Mouse (Mus musculus) CH12.LX (cell line): ENCODE data around the gene Nf1. TPM values are rescaled to one million over a fixed set of nuclear protein-coding genes. Genes with fewer than 3 reads are reported as not detected.
A peak's percentile ranks its signal among the peaks of the same experiment; 100 is the strongest.

Experiments
- DNase-seq: peaks from one replicate; pipeline ENCODE4 v3.0.0-alpha.2; 2013; ENCODE audit errors: extremely low read depth
- H3K27ac ChIP-seq: 2 replicates; pipeline ENCODE4 v1.5.1; 2012; ENCODE audit warnings: low read depth, mild to moderate bottlenecking, control low read depth, moderate library complexity; ENCODE audit not compliant: insufficient read depth
- H3K27me3 ChIP-seq: replicated peaks from 2 replicates; pipeline ENCODE3; 2012; ENCODE audit warnings: inconsistent platforms
- H3K36me3 ChIP-seq, 2 experiments: replicated peaks in 1 of 2; 2 replicates each; pipeline versions ENCODE3 to v1.6.1; 2012; ENCODE audit warnings: inconsistent platforms in 1 of 2, low read length in 1 of 2, mild to moderate bottlenecking in 1 of 2, mixed read lengths in 1 of 2, moderate library complexity in 1 of 2; ENCODE audit not compliant: control insufficient read depth in 1 of 2, insufficient read depth in 1 of 2
- H3K4me1 ChIP-seq, 2 experiments: 2 replicates each; pipeline ENCODE4 v1.6.1; 2012; ENCODE audit warnings: inconsistent platforms in 1 of 2, moderate library complexity in 1 of 2; ENCODE audit not compliant: insufficient read depth in 2 of 2, control insufficient read depth in 1 of 2
- H3K4me2 ChIP-seq: 2 replicates; pipeline ENCODE4 v1.6.1; 2012; ENCODE audit warnings: low read depth, mild to moderate bottlenecking, control low read depth; ENCODE audit not compliant: poor library complexity, insufficient read depth, severe bottlenecking
- H3K4me3 ChIP-seq, 3 experiments: fragments of 150-350 bp in 1 of 3; sonication (generic) in 1 of 3; replicated peaks in 1 of 3; 2 replicates each; pipeline versions ENCODE3 to v1.5.1; 2011 to 2012; ENCODE audit warnings: low read depth in 2 of 3, low read length in 2 of 3, mild to moderate bottlenecking in 2 of 3, moderate library complexity in 2 of 3, control low read depth in 1 of 3, improper control_type of control experiment in 1 of 3, inconsistent platforms in 1 of 3, mixed read lengths in 1 of 3; ENCODE audit not compliant: poor library complexity in 1 of 3
- H3K79me2 ChIP-seq: replicated peaks from 2 replicates; pipeline ENCODE4 v1.6.1; 2012; ENCODE audit warnings: mild to moderate bottlenecking, moderate library complexity; ENCODE audit not compliant: control insufficient read depth, poor library complexity, insufficient read depth, severe bottlenecking; ENCODE audit errors: extremely low read depth
- H3K9ac ChIP-seq: 2 replicates; pipeline ENCODE4 v1.6.1; 2012; ENCODE audit warnings: low read depth, mild to moderate bottlenecking, control low read depth, moderate library complexity; ENCODE audit not compliant: insufficient read depth
- H3K9me3 ChIP-seq: replicated peaks from 2 replicates; pipeline ENCODE3; 2012; ENCODE audit warnings: low read length, inconsistent platforms, mixed read lengths
- BHLHE40 ChIP-seq: IDR thresholded peaks from 2 replicates; pipeline ENCODE4 v1.6.1; 2011; ENCODE audit warnings: mild to moderate bottlenecking, low read depth, low read length, improper control_type of control experiment
- CHD1 ChIP-seq: IDR thresholded peaks from 2 replicates; pipeline ENCODE4 v1.6.1; 2012; ENCODE audit warnings: low read depth, low read length, improper control_type of control experiment, inconsistent platforms
- CHD2 ChIP-seq: IDR thresholded peaks from 2 replicates; pipeline ENCODE4 v1.6.1; 2011; ENCODE audit warnings: low read length, improper control_type of control experiment
- CTCF ChIP-seq, 2 experiments: IDR thresholded peaks in 1 of 2; conservative IDR thresholded peaks in 1 of 2; 2 replicates each; pipeline ENCODE4 v1.5.1; 2011 to 2012; ENCODE audit warnings: low read depth in 2 of 2, low read length in 2 of 2, improper control_type of control experiment in 1 of 2, inconsistent platforms in 1 of 2, mild to moderate bottlenecking in 1 of 2, moderate library complexity in 1 of 2
- E2F4 ChIP-seq: IDR thresholded peaks from 2 replicates; pipeline ENCODE4 v1.6.1; 2011; ENCODE audit warnings: low read depth, low read length, improper control_type of control experiment; ENCODE audit not compliant: insufficient replicate concordance
- ELF1 ChIP-seq: IDR thresholded peaks from 2 replicates; pipeline ENCODE4 v1.6.1; 2014; ENCODE audit warnings: low read depth, mild to moderate bottlenecking, inconsistent platforms, low read length, improper control_type of control experiment
- EP300 ChIP-seq: IDR thresholded peaks from 2 replicates; pipeline ENCODE4 v1.6.1; 2011; ENCODE audit warnings: low read length, improper control_type of control experiment
- ETS1 ChIP-seq: conservative IDR thresholded peaks from 2 replicates; pipeline ENCODE4 v1.6.1; 2012; ENCODE audit warnings: low read depth, mild to moderate bottlenecking, inconsistent platforms, low read length, improper control_type of control experiment, moderate library complexity
- GABPA ChIP-seq: IDR thresholded peaks from 2 replicates; pipeline ENCODE4 v1.6.1; 2012; ENCODE audit warnings: low read depth, low read length, improper control_type of control experiment, inconsistent platforms; ENCODE audit not compliant: insufficient replicate concordance
- HCFC1 ChIP-seq: IDR thresholded peaks from 2 replicates; pipeline ENCODE4 v1.6.1; 2012; ENCODE audit warnings: low read depth, mild to moderate bottlenecking, inconsistent platforms, low read length, improper control_type of control experiment
- IRF4 ChIP-seq: IDR thresholded peaks from 2 replicates; pipeline ENCODE4 v1.6.1; 2014; ENCODE audit warnings: low read depth, mild to moderate bottlenecking, inconsistent platforms, low read length, improper control_type of control experiment
- JUN ChIP-seq: IDR thresholded peaks from 2 replicates; pipeline ENCODE4 v1.6.1; 2011; ENCODE audit warnings: low read depth, mild to moderate bottlenecking, low read length, improper control_type of control experiment, moderate library complexity; ENCODE audit not compliant: insufficient read depth
- JUND ChIP-seq: conservative IDR thresholded peaks from 2 replicates; pipeline ENCODE4 v1.6.1; 2011; ENCODE audit warnings: low read depth, low read length, improper control_type of control experiment
- KAT2A ChIP-seq: IDR thresholded peaks from 2 replicates; pipeline ENCODE4 v1.6.1; 2012; ENCODE audit warnings: low read length, improper control_type of control experiment, inconsistent platforms; ENCODE audit not compliant: insufficient replicate concordance
- MAFK ChIP-seq: IDR thresholded peaks from 2 replicates; pipeline ENCODE4 v1.6.1; 2011; ENCODE audit warnings: low read length, improper control_type of control experiment; ENCODE audit not compliant: insufficient replicate concordance
- MAX ChIP-seq: IDR thresholded peaks from 2 replicates; pipeline ENCODE4 v1.6.1; 2011; ENCODE audit warnings: low read length, improper control_type of control experiment
- MAZ ChIP-seq: IDR thresholded peaks from 2 replicates; pipeline ENCODE4 v1.6.1; 2012; ENCODE audit warnings: low read depth, mild to moderate bottlenecking, inconsistent platforms, low read length, improper control_type of control experiment, moderate library complexity
- MEF2A ChIP-seq: IDR thresholded peaks from 2 replicates; pipeline ENCODE4 v1.6.1; 2014; ENCODE audit warnings: low read depth, mild to moderate bottlenecking, inconsistent platforms, low read length, improper control_type of control experiment, borderline replicate concordance
- MXI1 ChIP-seq: IDR thresholded peaks from 2 replicates; pipeline ENCODE4 v1.6.1; 2011; ENCODE audit warnings: mild to moderate bottlenecking, low read depth, low read length, improper control_type of control experiment
- MYC ChIP-seq: IDR thresholded peaks from 2 replicates; pipeline ENCODE4 v1.6.1; 2011; ENCODE audit warnings: low read depth, mild to moderate bottlenecking, improper control_type of control experiment, low read length
- NELFE ChIP-seq: IDR thresholded peaks from 2 replicates; pipeline ENCODE4 v1.6.1; 2011; ENCODE audit warnings: low read depth, low read length, improper control_type of control experiment
- NRF1 ChIP-seq: IDR thresholded peaks from 2 replicates; pipeline ENCODE4 v1.6.1; 2014; ENCODE audit warnings: low read depth, mild to moderate bottlenecking, inconsistent platforms, low read length, improper control_type of control experiment, moderate library complexity
- PAX5 ChIP-seq: IDR thresholded peaks from 2 replicates; pipeline ENCODE4 v1.6.1; 2012; ENCODE audit warnings: low read length, inconsistent platforms, mixed read lengths
- POLR2A ChIP-seq: IDR thresholded peaks from 2 replicates; pipeline ENCODE4 v1.6.1; 2011; ENCODE audit warnings: low read depth, mild to moderate bottlenecking, improper control_type of control experiment, low read length
- POLR2AphosphoS2 ChIP-seq: IDR thresholded peaks from 2 replicates; pipeline ENCODE4 v1.6.1; 2011; ENCODE audit warnings: low read depth, low read length, improper control_type of control experiment
- RAD21 ChIP-seq: IDR thresholded peaks from 2 replicates; pipeline ENCODE4 v1.6.1; 2011; ENCODE audit warnings: low read depth, mild to moderate bottlenecking, low read length, improper control_type of control experiment, moderate library complexity
- RCOR1 ChIP-seq: conservative IDR thresholded peaks from 2 replicates; pipeline ENCODE4 v1.6.1; 2012; ENCODE audit warnings: low read depth, mild to moderate bottlenecking, inconsistent platforms, low read length, improper control_type of control experiment
- SIN3A ChIP-seq: IDR thresholded peaks from 2 replicates; pipeline ENCODE4 v1.6.1; 2012; ENCODE audit warnings: low read length, improper control_type of control experiment, inconsistent platforms
- SMC3 ChIP-seq: IDR thresholded peaks from 2 replicates; pipeline ENCODE4 v1.6.1; 2011; ENCODE audit warnings: low read depth, low read length, improper control_type of control experiment
- TBP ChIP-seq: conservative IDR thresholded peaks from 2 replicates; pipeline ENCODE4 v1.6.1; 2011; ENCODE audit warnings: low read depth, low read length, improper control_type of control experiment
- TCF12 ChIP-seq: IDR thresholded peaks from 2 replicates; pipeline ENCODE4 v1.6.1; 2014; ENCODE audit warnings: low read depth, mild to moderate bottlenecking, inconsistent platforms, low read length, improper control_type of control experiment
- UBTF ChIP-seq: IDR thresholded peaks from 2 replicates; pipeline ENCODE4 v1.6.1; 2012; ENCODE audit warnings: low read depth, mild to moderate bottlenecking, inconsistent platforms, low read length, improper control_type of control experiment, moderate library complexity
- USF1 ChIP-seq: IDR thresholded peaks from 2 replicates; pipeline ENCODE4 v1.6.1; 2014; ENCODE audit warnings: low read depth, mild to moderate bottlenecking, inconsistent platforms, low read length, improper control_type of control experiment
- USF2 ChIP-seq: conservative IDR thresholded peaks from 2 replicates; pipeline ENCODE4 v1.6.1; 2011; ENCODE audit warnings: low read depth, low read length, improper control_type of control experiment
- ZC3H11A ChIP-seq: IDR thresholded peaks from 2 replicates; pipeline ENCODE4 v1.6.1; 2012; ENCODE audit warnings: low read depth, mild to moderate bottlenecking, inconsistent platforms, low read length, improper control_type of control experiment
- ZKSCAN1 ChIP-seq: IDR thresholded peaks from 2 replicates; pipeline ENCODE4 v1.6.1; 2012; ENCODE audit warnings: low read depth, inconsistent platforms, low read length, improper control_type of control experiment, borderline replicate concordance
- ZMIZ1 ChIP-seq: IDR thresholded peaks from 2 replicates; pipeline ENCODE4 v1.6.1; 2012; ENCODE audit warnings: low read depth, mild to moderate bottlenecking, inconsistent platforms, low read length, improper control_type of control experiment
- ZNF384 ChIP-seq: IDR thresholded peaks from 2 replicates; pipeline ENCODE4 v1.6.1; 2012; ENCODE audit warnings: low read depth, low read length, improper control_type of control experiment, inconsistent platforms
- dilution Hi-C: fragments of 300-500 bp; cut with MboI; formaldehyde crosslinking; loops from 2 replicates; pipeline ENCODE4 v1.14.3; 2020; ENCODE audit warnings: low sequenced_read_pairs; ENCODE audit not compliant: extremely low pct_unique_long_range_greater_than_20kb, extremely low pct_ligation_motif_present
- in situ Hi-C: fragments of 300-500 bp; cut with MboI; formaldehyde crosslinking; loops from 3 replicates; pipeline ENCODE4 v1.14.3; 2019; ENCODE audit warnings: low sequenced_read_pairs, low pct_ligation_motif_present, low pct_unique_long_range_greater_than_20kb, mixed read lengths
- polyA plus RNA-seq: library from polyadenylated mRNA; unstranded; fragments of >175 nt; gene quantifications from 2 replicates; pipeline ENCODE4 v1.2.1, GENCODE M21; 2012; ENCODE audit warnings: low read depth; ENCODE audit not compliant: insufficient read length
- total RNA-seq, 2 experiments: library from RNA; depleted of rRNA; stranded (reverse); fragments of 300-350 nt in 1 of 2; fragments of >200 nt in 1 of 2; gene quantifications; 2 replicates each; pipeline ENCODE4 v1.2.3; 2012 to 2014

Nf1 gene
- total and polyA plus RNA-seq, 3 experiments: 7.3 to 19.5 (median 12.4) TPM

- Histone ChIP-seq H3K27ac (peak overlapping the region; percentile 97), H3K9ac (peak overlapping the region; percentile 99), H3K36me3 (peaks cover 18 to 35% of the 10 kb centered on the region in 2 experiments), H3K27me3 (no peaks in the 10 kb centered on the region), H3K4me1 (peaks cover 24 to 60% of the 10 kb centered on the region in 2 experiments), H3K79me2 (peaks cover 38% of the 10 kb centered on the region), H3K4me3 (peak overlapping the region; percentile 5 to 65 (median 35)), H3K4me2 (peak overlapping the region; percentile 82), H3K9me3 (no peaks in the 10 kb centered on the region)
- peak; percentile 96 for TF ChIP-seq ZMIZ1
- no peak for TF ChIP-seq PAX5
- TF ChIP-seq GABPA: no peak
- TF ChIP-seq MXI1: peak; percentile 96
- peak; percentile 98 for TF ChIP-seq RCOR1
- TF ChIP-seq NRF1: peak; percentile 39; the same call in 1 of the 2 replicates
- TF ChIP-seq BHLHE40: peak; percentile 94
- peak; percentile 69; the same call in 1 of the 2 replicates for TF ChIP-seq POLR2A
- peak; percentile 100 for TF ChIP-seq EP300
- no peak for TF ChIP-seq SMC3
- no peak for TF ChIP-seq ZC3H11A
- TF ChIP-seq KAT2A: peak; percentile 70; the same call in 1 of the 2 replicates
- TF ChIP-seq TBP: peak; percentile 93
- peak; percentile 98 for TF ChIP-seq ETS1
- peak; percentile 96 for TF ChIP-seq POLR2AphosphoS2
- TF ChIP-seq MAX: peak; percentile 91
- TF ChIP-seq NELFE: peak; percentile 64
- peak; percentile 99 for TF ChIP-seq MYC
- TF ChIP-seq CHD1: peak; percentile 98
- no peak for TF ChIP-seq USF1
- no peak for TF ChIP-seq ZNF384
- peak; percentile 72; the same call in 1 of the 2 replicates for TF ChIP-seq UBTF
- TF ChIP-seq CTCF (conservative IDR thresholded peaks at IDR 0.05 in 1 of 2, IDR thresholded peaks at IDR 0.05 in 1 of 2; ENCODE audit: low read depth in 2 of 2, low read length in 2 of 2): no peak
- peak; percentile 90 for TF ChIP-seq MAFK
- peak; percentile 83 for TF ChIP-seq CHD2
- TF ChIP-seq IRF4: peak; percentile 100
- no peak for TF ChIP-seq USF2
- TF ChIP-seq E2F4: no peak
- no peak for TF ChIP-seq ZKSCAN1
- TF ChIP-seq RAD21: peak; percentile 25
- TF ChIP-seq MEF2A: peak; percentile 97
- TF ChIP-seq MAZ: peak; percentile 74
- TF ChIP-seq SIN3A: peak; percentile 98
- peak; percentile 81 for TF ChIP-seq ELF1
- TF ChIP-seq JUND: peak; percentile 83
- peak; percentile 39 for TF ChIP-seq JUN
- peak; percentile 95 for TF ChIP-seq TCF12
- peak; percentile 64 for TF ChIP-seq HCFC1
- dilution Hi-C loops (no loop called here), in situ Hi-C loops (no loop called here)
- peak; percentile 96 for DNase-seq
Measured at GRCm38 (mm10) chr11:79527015-79527738, 187.7 kb downstream of the Nf1 start.
